Mouse (Mus musculus): ENCODE data around the gene Tdrd1. TPM values are rescaled to one million over a fixed set of nuclear protein-coding genes. Genes with fewer than 3 reads are reported as not detected.

The Tdrd1 gene
- total RNA-seq, 2 experiments from 2014 or later, result not detected

GRCm38 (mm10) chr19:56907850-56908249 is 81.8 kb downstream of the Tdrd1 start:
- DNase-seq, result no peak
- intact Hi-C loops (cut with DNase I), result loop anchor here (5.0 kb wide), 3 partner anchors 96 to 486 kb away; no protein-coding TSS in a partner anchor

GRCm38 (mm10) chr19:56908472-56909270 is 82.7 kb downstream of the Tdrd1 start:
- peak in 1 of 2 experiments; percentile 43 for DNase-seq
- intact Hi-C loops (cut with DNase I), result loop anchor here (5.0 kb wide), 3 partner anchors 96 to 486 kb away; no protein-coding TSS in a partner anchor

- DNase-seq, result no peak
- intact Hi-C loops (cut with DNase I), result no loop called here
Measured at GRCm38 (mm10) chr19:56910561-56910960, 84.6 kb downstream of the Tdrd1 start.

- intact Hi-C loops (cut with DNase I), result no loop called here
- DNase-seq, result no peak
Measured at GRCm38 (mm10) chr19:56913761-56914160, 87.8 kb downstream of the Tdrd1 start.

- DNase-seq, result no peak
- intact Hi-C loops (cut with DNase I), result loop anchor here (5.0 kb wide), 1 partner anchor 418 kb away; no protein-coding TSS in a partner anchor
Measured at GRCm38 (mm10) chr19:56914658-56915057, 88.6 kb downstream of the Tdrd1 start.

GRCm38 (mm10) chr19:56915084-56915483 is 89.1 kb downstream of the Tdrd1 start:
- no peak for DNase-seq
- intact Hi-C loops (cut with DNase I), result loop anchor here (5.0 kb wide), 1 partner anchor 417 kb away; no protein-coding TSS in a partner anchor

Other genes with a start within 250 kb of the Tdrd1 start
- gene Adrb1, start 104.0 kb upstream of the Tdrd1 start, total RNA-seq (2021), result 10 to 100 TPM; 22.5 to 27.4 TPM
- gene Ccdc186, start 4.0 kb upstream of the Tdrd1 start, total RNA-seq (2021), result 10 to 100 TPM; 26.8 to 28.8 TPM
- gene Vwa2, start 48.0 kb downstream of the Tdrd1 start, total RNA-seq (2021), result not detected
- gene Afap1l2, start 182.0 kb downstream of the Tdrd1 start, total RNA-seq (2021), result 1 to 10 TPM; 4.6 to 4.9 TPM

All from heart, postnatal 36 days (tissue).